Mouse (Mus musculus) heart, embryonic 14.5 days (tissue): Measurements from ENCODE around the gene Hand1. TPM values are rescaled to one million over a fixed set of nuclear protein-coding genes. Genes with fewer than 3 reads are reported as not detected.
A peak's percentile ranks its signal among the peaks of the same experiment; 100 is the strongest.

Source experiments
- ATAC-seq: fragments of 200-750 bp; cut with Nextera tagmentation; 2 replicates; pipeline ENCODE4 v1.8.0; 2017; ENCODE audit warnings: low read depth, moderate TSS enrichment; ENCODE audit not compliant: insufficient number of reproducible peaks, insufficient read depth, low FRiP score
- H3K27ac ChIP-seq, 2 experiments: fragments of 200-500 bp in 1 of 2; fragments of 300-500 bp in 1 of 2; sonication (generic) in 1 of 2; replicated peaks in 1 of 2; 2 replicates each; pipeline ENCODE4 v1.5.1; 2012 to 2014; ENCODE audit warnings: low read depth in 2 of 2, low read length in 2 of 2, control low read depth in 1 of 2, mild to moderate bottlenecking in 1 of 2, mixed read lengths in 1 of 2; ENCODE audit not compliant: control insufficient read depth in 1 of 2, insufficient read depth in 1 of 2
- H3K27me3 ChIP-seq: fragments of 300-500 bp; sonication (generic); 2 replicates; pipeline ENCODE4 v1.6.1; 2014; ENCODE audit warnings: mild to moderate bottlenecking, low read length, control low read depth; ENCODE audit not compliant: control insufficient read depth, insufficient read depth
- H3K36me3 ChIP-seq: fragments of 300-500 bp; sonication (generic); 2 replicates; pipeline ENCODE4 v1.6.1; 2014; ENCODE audit warnings: mild to moderate bottlenecking, control low read depth, low read length, mixed read lengths; ENCODE audit not compliant: control insufficient read depth, insufficient read depth
- H3K4me1 ChIP-seq, 2 experiments: fragments of 200-500 bp in 1 of 2; fragments of 300-500 bp in 1 of 2; sonication (generic) in 1 of 2; 2 replicates each; pipeline ENCODE4 v1.6.1; 2012 to 2014; ENCODE audit warnings: low read length in 2 of 2, control low read depth in 1 of 2, mixed read lengths in 1 of 2; ENCODE audit not compliant: control insufficient read depth in 2 of 2, insufficient read depth in 2 of 2
- H3K4me2 ChIP-seq: fragments of 300-500 bp; sonication (generic); 2 replicates; pipeline ENCODE4 v1.6.1; 2014; ENCODE audit warnings: mild to moderate bottlenecking, low read length
- H3K4me3 ChIP-seq, 2 experiments: fragments of 200-500 bp in 1 of 2; fragments of 300-500 bp in 1 of 2; sonication (generic) in 1 of 2; 2 replicates each; pipeline ENCODE4 v1.5.1; 2012 to 2014; ENCODE audit warnings: low read length in 2 of 2, mild to moderate bottlenecking in 2 of 2, control low read depth in 1 of 2, low read depth in 1 of 2, moderate library complexity in 1 of 2; ENCODE audit not compliant: control insufficient read depth in 1 of 2, insufficient read depth in 1 of 2
- H3K9ac ChIP-seq: fragments of 300-500 bp; sonication (generic); 2 replicates; pipeline ENCODE4 v1.6.1; 2014; ENCODE audit warnings: mild to moderate bottlenecking, low read length
- H3K9me3 ChIP-seq: fragments of 300-500 bp; sonication (generic); 2 replicates; pipeline ENCODE4 v1.6.1; 2016; ENCODE audit warnings: low read length, control low read depth; ENCODE audit not compliant: control insufficient read depth
- WGBS: fragments of 180-500 bp; shearing (Covaris S2); extraction: QIAGEN DNeasy Blood & Tissue Kit; methylation state at CpG from one replicate; pipeline ENCODE4 v1.1.7; 2014; 5-methylcytosine and 5-hydroxymethylcytosine counted together
- polyA plus RNA-seq: library from polyadenylated mRNA; unstranded; fragments of >200 nt; fragmentation: Nextera tagmentation; extraction: Ambion mirVana; gene quantifications from 2 replicates; pipeline ENCODE4 v1.2.1, GENCODE M21; 2014

Hand1 gene
- polyA plus RNA-seq, 1 experiment from 2014 or later: 13.0 TPM

DNA sequence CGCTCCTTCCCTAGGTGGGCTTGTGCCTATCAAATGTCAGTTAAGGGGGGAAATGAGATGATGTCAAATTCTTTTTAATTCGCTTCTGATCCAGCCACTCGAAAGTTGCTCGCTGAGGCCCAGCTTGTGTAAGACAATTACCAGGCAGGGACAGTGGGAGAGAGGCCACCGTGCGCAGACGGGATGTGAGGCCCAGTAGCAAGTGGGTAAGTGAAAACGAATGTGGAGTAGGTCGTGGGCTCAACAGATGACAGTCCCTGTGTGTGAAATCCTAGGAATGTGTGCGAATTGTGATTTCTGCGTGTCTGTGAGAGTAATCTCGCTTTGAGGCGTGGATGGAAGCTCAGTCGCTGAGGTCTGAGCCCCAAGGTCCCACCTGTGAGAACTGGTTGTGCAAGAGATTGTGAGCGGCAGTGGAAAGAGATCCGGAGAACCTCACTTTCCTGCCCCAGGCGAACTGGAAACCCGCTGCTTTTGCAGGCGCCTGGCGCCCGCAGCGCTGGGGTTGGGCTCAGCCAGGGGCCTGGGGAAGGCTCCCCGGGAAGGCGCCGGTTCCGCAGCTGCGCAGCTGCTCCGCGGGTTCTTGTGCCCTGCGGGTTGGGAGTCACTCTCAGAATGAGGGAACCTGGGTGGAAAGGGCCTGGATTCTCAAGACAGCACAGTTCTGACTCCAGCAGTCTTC lies 819 bp upstream of the Hand1 start:
- no peak for ATAC-seq

DNA sequence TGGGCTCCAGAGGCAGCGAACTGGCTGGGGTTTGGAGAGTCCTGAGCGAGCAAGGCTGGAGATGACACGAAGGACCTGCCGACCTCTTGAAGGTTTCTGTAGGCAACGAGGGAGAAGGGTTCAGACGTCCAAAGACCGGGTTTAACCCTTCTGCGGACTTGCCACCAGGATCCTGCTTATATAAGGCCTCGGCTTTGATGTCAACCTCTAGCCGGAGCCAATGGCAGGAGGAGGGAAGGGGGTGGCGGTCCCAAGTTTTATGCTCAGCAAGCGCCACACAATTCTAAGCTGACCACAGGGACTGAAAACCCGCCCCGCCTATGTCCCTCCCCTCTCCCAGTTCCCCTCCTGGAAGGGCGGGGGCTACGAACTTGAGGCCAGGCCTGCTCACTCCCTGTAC lies 757 bp downstream of the Hand1 start:
- no peaks in the 10 kb centered on the region for H3K9me3 ChIP-seq
- peaks cover 83% of the 10 kb centered on the region for H3K27me3 ChIP-seq
- peaks cover 18 to 32% of the 10 kb centered on the region in 2 experiments for H3K4me1 ChIP-seq
- H3K27ac ChIP-seq: peak overlapping the region; percentile 77 to 82
- H3K36me3 ChIP-seq: no peaks in the 10 kb centered on the region
- ATAC-seq: peak; percentile 49; the same call in 1 of the 2 replicates
- 22% methylated on average over 16 of the region's 16 CpGs for WGBS
- H3K4me3 ChIP-seq: peak overlapping the region; percentile 45 to 46
- peak overlapping the region; percentile 81 for H3K9ac ChIP-seq
- H3K4me2 ChIP-seq: peak overlapping the region; percentile 88

More for the DNA sequence above, 819 bp upstream of the Hand1 start:
- WGBS: 15% methylated on average over 30 of the region's 30 CpGs
- peak overlapping the region; percentile 88 for H3K4me2 ChIP-seq
- no peaks in the 10 kb centered on the region for H3K36me3 ChIP-seq
- peak overlapping the region; percentile 15 to 24 for H3K4me3 ChIP-seq
- H3K4me1 ChIP-seq: peaks cover 11 to 23% of the 10 kb centered on the region in 2 experiments
- no peaks in the 10 kb centered on the region for H3K9me3 ChIP-seq
- peak overlapping the region; percentile 67 for H3K9ac ChIP-seq
- peak overlapping the region; percentile 53 to 76 for H3K27ac ChIP-seq
- peaks cover 90% of the 10 kb centered on the region for H3K27me3 ChIP-seq

DNA sequence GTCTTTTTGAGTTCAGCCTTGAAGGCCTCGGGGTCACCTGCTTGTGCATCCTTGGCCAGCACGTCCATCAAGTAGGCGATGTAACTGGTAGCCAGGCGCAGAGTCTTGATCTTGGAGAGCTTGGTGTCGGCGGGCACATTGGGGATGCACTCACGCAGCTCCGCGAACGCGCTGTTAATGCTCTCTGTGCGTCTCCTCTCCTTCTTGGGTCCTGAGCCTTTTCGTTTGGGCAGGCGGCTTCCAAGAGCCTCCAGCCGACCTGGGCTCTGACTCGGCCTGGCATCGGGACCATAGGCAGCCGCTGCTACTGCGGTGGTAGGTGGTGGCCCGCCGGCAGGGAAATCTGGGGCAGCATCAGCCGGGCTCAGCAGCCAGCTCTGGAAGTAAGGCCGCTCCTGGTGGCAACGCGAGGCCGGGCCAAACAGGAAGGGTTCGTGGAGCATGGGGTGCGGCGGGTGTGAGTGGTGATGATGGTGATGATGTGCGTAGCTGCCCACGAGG lies 1.3 kb downstream of the Hand1 start:
- WGBS: 10% methylated on average over 31 of the region's 31 CpGs
- no peak for ATAC-seq
- Histone ChIP-seq H3K9ac (peak overlapping the region; percentile 81), H3K4me2 (peak overlapping the region; percentile 88), H3K27ac (peak overlapping the region; percentile 77 to 82), H3K36me3 (no peaks in the 10 kb centered on the region), H3K9me3 (no peaks in the 10 kb centered on the region), H3K27me3 (peaks cover 79% of the 10 kb centered on the region), H3K4me3 (peak overlapping the region; percentile 45 to 46), H3K4me1 (peaks cover 15 to 31% of the 10 kb centered on the region in 2 experiments)

DNA sequence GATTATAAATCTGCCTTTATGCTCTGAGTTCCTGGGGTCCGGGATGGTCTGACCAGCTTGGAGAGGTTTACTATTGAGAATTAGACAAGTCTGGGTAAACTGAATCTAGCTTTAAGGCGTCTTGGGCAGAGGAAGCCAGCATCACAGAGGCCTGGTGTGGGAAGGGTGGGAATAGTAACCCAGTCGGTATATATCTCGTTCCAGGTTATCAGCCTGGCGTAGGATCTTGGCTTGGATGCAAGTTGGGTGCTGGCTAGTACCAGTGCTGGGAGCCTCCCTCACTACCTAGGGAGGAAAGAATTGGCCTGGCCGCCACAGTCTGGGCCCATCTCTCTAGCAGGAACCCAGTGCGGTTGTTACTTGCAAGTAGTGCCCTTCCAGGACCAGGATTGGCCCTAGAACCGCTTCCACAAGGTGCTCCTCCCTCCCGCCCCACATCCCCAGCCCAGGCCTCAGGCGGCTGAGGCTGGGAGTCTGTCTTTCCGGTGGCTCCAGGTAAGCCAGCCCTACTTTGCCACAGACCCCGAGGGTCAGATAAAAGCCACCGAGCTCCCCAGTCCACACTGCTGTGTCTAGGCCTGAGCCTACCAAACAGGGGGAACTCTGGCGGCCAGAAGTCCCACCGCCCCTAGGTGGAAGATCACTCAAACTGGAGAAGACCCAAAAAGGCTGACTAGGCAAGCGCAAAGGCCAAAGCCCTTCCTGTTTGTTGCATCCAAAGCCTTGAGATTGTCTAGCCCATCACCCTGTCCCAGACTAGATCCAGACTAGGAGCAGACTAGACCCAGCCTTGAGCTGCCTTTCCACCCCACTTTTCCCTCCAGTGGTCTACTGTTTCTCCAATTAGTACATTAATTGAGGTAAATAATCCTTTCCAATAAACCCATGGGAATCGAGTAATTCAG lies 2.5 kb downstream of the Hand1 start:
- H3K4me3 ChIP-seq: peak overlapping the region; percentile 44 to 45
- H3K36me3 ChIP-seq: no peaks in the 10 kb centered on the region
- 38% methylated on average over 17 of the region's 17 CpGs for WGBS
- H3K27ac ChIP-seq: peak overlapping the region; percentile 47 to 82
- peaks cover 15 to 31% of the 10 kb centered on the region in 2 experiments; a peak in 3 of 4 replicates for H3K4me1 ChIP-seq
- peak overlapping the region; percentile 88 for H3K4me2 ChIP-seq
- H3K9me3 ChIP-seq: no peaks in the 10 kb centered on the region
- ATAC-seq: no peak
- peaks cover 67% of the 10 kb centered on the region for H3K27me3 ChIP-seq
- H3K9ac ChIP-seq: peak overlapping the region; percentile 81

DNA sequence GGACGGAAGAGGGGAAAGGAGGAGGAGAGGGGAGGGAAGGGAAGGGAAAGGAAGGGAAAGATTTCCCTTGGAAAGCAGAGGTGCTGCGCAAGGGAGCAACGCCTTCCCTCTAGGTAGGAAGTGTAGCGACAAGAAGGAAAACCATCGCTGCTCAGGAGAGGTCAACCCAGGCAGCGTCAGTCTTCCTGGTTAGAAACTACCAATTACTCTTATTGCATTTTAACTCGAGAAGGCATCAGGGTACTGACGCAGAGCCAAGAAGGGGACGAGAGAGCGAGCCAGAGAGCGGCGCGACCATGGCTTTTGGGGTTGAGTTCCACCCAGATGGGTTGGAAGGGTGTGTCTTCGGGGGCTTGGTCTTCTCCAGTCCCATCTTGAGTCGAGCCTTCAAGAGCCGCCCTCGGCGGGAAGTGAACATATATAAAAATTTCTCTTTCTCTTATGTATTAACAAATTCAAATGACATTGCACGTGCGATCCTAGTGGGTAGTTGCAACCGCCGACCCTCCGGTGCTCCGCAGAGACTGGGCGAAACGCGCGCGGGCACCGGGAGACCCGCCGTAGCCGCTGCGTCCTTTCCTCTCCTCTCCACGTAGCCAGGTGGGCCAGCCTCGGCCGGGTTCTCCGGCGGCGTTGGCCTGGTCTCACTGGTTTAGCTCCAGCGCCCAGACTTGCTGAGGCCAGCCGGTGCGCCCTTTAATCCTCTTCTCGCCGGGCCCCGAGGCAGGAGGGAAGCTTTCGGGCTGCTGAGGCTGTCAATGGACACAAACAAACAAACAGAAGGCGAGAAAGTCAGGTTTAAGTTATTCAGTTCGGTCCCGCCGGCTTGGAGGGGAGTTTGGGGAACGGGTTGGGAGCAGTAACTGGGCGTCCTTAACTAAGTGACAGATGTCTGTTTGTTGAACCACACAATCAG lies 3.4 kb downstream of the Hand1 start:
- ATAC-seq: no peak
- Histone ChIP-seq H3K27ac (peak overlapping the region in 1 of 2 experiments; percentile 82; a peak in 1 of 4 replicates), H3K9ac (peak overlapping the region; percentile 81), H3K9me3 (no peaks in the 10 kb centered on the region), H3K36me3 (no peaks in the 10 kb centered on the region), H3K4me1 (peaks cover 15 to 31% of the 10 kb centered on the region in 2 experiments; a peak in 3 of 4 replicates), H3K4me2 (peak overlapping the region; percentile 88), H3K27me3 (peaks cover 58% of the 10 kb centered on the region), H3K4me3 (peak overlapping the region; percentile 44 to 45)
- WGBS: 11% methylated on average over 53 of the region's 53 CpGs

DNA sequence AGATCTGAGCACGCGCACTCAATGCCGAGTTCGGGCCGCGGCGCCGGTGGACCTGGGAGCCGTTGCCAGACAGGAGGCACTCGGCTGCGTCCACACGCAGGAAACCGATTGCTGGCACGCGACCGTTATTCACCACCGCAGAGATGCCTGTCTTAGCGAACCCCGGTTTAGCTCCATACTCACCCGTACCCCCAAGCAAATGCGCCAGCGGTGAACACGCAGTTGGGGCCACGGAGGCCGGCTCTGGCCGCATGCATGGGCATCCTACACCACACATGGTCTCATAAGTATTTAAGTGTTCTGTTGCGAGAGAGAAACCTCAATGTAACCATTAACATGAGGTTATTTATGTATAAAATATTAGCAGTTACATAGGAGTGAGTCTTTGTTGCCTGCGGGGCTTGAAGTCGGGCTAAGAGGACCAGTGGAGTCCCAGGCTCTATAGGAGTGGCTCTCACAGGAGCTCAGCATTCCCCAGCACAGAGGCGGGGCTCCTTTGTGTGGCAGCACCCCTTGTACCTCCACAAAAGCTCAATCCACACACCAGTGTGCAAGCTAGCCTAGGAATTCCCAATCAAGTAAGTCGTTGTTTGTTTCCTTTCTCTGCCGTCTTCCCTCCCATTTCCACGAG lies 4.6 kb downstream of the Hand1 start:
- H3K4me2 ChIP-seq: peak overlapping the region; percentile 88
- H3K4me3 ChIP-seq: peak overlapping the region; percentile 45 to 46
- no peaks in the 10 kb centered on the region for H3K36me3 ChIP-seq
- peak overlapping the region; percentile 50 to 63 for H3K27ac ChIP-seq
- H3K4me1 ChIP-seq: peaks cover 15 to 29% of the 10 kb centered on the region in 2 experiments; a peak in 3 of 4 replicates
- no peaks in the 10 kb centered on the region for H3K9me3 ChIP-seq
- no peak for ATAC-seq
- WGBS: 3% methylated on average over 33 of the region's 33 CpGs
- peak overlapping the region; percentile 81 for H3K9ac ChIP-seq
- peaks cover 47% of the 10 kb centered on the region for H3K27me3 ChIP-seq
